Mouse (Mus musculus) lung, adult 2 months (tissue): ENCODE measurements around the gene Btbd9.

Experiments
- CTCF ChIP-seq: fragments of 200-500 bp; IDR thresholded peaks from 2 replicates; pipeline ENCODE4 v1.5.1; 2011; ENCODE audit warnings: mild to moderate bottlenecking, low read length, control low read depth; ENCODE audit not compliant: insufficient read depth
- POLR2A ChIP-seq: fragments of 200-500 bp; IDR thresholded peaks from 2 replicates; pipeline ENCODE4 v1.6.1; 2011; ENCODE audit warnings: low read depth, mild to moderate bottlenecking, control low read depth, low read length, borderline replicate concordance; ENCODE audit errors: extremely low read depth

- TF ChIP-seq POLR2A: no peak
- TF ChIP-seq CTCF: no peak
Measured at GRCm38 (mm10) chr17:30276477-30276876, 299.8 kb downstream of the Btbd9 start.
